Mouse (Mus musculus) cerebellum, postnatal 10 days (tissue): ENCODE results near the gene Guca2a.
"Not testable (repeated sequence)": the region's sequence is repeated elsewhere in the genome, so short reads cannot be mapped to it uniquely, and the experiment has no call there.

Source experiments
- DNase-seq, 2 experiments: peaks; one replicate each; pipeline ENCODE4 v3.0.0; 2021; ENCODE audit warnings: mixed read lengths in 2 of 2

Gene Guca2a

DNA sequence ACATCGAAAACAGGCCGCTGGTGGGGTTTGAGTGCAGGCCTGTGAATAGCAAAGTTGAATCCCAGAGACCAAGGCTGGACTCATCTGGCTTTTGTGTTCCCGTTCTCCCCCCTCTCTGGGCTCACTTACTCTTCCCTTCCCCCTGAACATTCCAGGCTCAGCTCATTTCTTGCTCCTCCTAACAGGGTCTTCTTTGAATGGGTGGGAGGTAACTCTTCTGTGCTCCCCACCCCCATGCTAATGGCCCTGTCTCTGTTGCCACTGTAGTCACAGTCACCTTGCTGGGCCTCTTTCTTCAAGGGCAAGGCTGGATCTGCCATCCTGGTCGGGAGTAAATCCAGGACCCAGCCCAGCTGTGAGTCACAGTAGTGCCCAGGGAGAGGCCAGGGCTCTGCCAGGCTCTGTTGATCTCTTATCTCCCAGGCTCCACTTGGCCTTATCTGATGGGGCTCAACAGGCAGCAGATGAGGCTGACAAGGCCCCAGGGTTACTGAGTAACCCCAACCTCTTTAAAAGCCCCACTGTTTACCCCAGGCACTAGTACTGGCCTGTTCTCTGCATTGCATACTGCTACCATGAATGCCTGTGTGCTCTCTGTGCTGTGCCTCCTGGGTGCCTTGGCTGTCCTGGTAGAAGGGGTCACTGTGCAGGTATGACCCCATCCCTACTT lies at the start of gene Guca2a:
Gene Guca2a (plus strand): TSS at position 529 of the 670 bp plus-strand sequence.
- DNase-seq: no peak

DNA sequence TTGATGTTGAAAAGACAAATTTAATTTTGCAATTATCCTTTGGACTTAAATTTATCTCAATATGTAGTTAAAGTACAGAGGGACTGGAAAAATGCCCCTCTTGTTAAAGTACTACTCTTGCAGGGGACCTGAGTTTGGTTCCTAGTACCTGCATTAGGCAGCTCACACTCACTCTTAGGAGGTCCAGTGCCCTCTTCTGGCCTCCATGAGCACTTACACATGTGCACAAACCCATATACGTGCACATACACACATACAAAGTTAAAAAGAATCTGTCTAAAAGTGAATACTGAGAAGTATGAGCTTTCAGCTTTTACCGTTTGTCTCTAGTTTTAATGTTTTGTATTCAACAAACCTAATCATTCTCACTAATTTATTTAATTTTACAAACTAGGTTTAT lies 49.5 kb upstream of the Guca2a start:
- no peak for DNase-seq

DNA sequence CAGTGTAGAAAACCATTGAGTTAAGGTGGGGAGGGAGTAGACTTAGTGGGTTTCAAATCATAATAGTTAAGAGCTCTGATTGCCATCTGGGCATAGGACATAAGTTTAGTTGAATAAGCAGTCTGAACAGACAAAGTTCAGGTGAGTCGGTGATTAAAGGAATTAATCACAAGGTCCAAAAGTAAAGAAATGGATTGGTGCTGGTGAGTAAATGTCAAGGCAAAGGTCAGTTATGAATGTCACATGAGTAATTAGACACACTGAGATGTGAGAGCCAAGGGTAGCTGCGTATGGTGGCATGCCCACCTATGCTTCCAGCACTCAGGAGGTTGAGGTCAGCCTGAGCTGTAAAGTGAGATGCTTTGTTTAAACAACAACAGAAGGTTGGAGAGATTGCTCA lies 48.1 kb upstream of the Guca2a start:
- DNase-seq: no peak

DNA sequence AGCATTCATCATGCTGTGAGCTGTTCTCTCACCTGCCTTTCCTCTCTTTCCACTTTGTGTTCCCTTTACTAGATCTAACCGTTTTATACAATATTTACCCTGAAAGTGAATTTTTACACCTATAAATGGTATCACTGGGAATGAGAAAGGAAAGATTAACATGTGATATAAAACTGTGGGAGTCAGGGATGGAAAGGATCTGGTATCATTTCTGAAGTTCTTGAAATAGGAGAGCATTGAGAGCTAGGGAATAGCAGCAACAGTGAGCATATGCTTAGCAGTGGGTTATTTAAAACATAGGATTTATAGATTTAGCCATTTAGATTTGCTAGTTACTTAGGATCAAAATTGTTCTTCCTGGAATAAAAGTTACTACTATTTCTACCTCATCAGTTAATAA lies 47.5 kb upstream of the Guca2a start:
- no peak for DNase-seq

DNA sequence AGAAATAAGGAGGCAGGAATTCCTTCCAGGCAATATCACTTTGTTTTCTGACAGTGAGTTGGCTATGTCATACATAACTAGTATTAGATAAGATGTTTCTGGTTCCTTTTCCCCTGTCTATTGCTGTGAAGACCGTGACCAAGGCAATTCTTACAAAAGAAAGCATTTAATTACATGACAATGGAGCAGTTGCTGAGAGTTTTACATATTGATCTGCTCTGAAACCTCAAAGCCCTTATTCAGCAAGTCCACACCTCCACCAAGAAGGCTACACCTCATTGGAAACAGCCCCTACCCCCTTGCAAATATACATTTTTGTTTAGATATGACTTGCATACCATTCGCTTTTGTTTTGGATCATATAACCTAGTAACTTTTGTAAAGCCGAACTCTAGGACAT lies 45.0 kb upstream of the Guca2a start:
- DNase-seq: no peak

DNA sequence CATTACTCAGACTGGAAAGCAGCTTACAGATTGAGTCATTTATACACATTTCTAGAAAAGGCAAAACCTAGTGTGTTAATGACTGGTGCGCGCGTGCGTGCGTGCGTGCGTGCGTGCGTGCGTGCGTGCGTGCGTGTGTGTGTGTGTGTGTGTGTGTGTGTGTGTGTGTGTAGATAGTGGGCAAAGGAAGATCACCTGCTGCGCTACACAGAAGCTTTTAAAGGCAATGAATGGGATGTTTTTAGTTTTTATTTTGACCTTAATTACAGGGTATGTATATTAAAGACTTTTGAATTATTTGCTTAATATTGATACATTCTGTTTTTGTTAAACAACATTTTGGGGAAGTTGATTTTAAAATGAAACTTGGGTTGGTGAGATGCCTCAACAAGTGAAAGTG lies 43.2 kb upstream of the Guca2a start:
- DNase-seq: no peak

DNA sequence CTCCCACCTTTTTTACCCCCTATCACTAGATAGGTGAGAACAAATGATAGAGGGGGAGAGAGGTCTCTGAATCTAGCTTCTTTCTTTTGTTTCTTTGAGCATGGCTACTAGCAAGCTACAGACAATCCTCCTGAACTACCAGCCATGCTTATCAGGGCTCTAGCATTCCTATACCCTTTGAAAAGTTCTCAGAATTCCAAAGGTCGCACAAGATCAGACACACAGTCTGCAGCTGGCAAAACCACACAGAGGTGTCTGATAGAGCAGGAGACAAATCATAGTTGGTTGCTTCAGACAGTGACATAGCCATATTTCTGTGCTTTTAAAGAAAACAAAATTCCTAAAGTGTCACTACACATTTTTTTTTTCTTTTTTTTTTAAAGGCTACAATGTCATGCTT lies 37.9 kb upstream of the Guca2a start:
- DNase-seq: no peak

DNA sequence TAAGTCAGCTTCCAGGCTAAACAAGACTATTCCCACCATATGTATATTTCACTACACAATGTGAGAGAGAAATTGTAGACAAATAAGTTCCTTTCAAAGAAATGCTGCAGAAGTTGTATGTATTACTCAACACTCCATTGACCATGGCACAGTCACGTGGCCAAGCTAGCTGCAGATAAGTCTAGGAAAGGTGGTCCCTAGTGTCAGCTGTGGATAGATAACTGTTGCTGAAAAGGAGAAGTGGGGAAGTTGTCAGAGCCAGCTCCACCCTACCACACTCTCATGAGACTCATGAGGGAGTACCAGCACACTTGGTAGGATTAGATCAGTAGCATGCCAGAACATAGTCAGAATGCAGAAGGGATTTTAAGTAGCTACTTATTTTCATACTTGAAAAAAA lies 28.0 kb upstream of the Guca2a start:
- DNase-seq: no peak

DNA sequence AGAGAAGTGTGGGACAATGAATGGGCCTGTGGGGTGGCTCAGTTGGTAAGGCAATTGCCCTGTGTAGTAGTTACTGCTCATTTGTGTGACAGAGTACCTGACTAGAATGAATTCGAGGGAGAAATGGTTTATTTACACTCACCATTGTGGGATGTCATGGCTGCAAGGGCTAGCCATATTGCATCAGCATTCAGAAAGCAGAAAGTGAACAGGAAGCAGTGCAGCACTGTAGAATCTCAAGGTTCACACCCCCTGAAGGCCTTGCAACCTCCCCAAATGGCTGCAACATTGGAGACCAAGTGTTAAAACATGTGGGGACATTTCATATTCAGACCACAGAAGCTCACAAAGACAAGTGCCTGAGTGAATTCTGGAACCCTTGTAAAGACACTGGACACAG lies 23.4 kb upstream of the Guca2a start:
- DNase-seq: no peak

DNA sequence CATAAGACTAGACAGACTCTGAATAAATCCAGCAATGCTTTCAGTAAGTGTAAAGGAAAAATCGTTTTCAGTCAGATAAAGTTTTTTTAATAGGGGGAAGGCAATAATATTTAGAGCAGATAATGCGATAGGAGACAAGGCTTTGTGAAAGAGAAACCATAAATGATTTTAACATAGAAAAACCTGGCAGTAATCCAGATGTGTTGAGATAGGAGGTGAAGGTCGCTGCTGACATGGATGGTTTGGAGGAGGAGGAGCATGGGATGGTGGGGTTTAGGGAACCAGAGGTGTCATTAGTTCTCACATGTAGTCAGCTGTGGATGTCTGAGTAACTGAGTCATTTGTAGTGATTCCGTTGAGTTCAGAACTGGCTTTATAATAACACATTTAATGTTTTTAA lies 22.8 kb upstream of the Guca2a start:
- DNase-seq: no peak

DNA sequence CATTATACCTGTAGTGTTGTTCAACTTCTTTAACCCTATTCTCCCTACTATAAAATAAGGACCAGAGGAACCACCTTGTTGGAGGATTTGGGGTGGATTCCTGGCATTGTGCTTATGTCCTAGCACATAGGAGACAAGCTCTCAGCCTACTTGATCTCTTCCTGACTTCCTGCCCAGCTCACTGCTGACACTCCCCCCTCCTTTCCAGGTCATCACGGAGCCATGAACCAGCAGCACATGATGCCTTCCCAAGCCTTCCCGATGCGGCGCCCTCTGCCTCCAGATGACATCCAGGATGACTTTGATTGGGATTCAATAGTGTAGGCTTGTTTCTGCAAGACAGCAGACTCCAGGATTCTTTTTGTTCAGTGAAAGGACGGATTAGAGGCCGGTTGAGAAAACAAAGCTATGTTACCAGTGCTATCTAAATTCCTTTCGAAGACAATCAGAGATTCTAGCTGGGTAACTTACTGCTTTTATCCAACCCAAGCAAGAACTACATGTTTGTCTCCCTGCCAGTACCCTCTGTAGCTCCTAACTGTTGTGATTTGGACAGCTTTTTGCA lies 11.3 kb upstream of the Guca2a start:
- DNase-seq: no peak

DNA sequence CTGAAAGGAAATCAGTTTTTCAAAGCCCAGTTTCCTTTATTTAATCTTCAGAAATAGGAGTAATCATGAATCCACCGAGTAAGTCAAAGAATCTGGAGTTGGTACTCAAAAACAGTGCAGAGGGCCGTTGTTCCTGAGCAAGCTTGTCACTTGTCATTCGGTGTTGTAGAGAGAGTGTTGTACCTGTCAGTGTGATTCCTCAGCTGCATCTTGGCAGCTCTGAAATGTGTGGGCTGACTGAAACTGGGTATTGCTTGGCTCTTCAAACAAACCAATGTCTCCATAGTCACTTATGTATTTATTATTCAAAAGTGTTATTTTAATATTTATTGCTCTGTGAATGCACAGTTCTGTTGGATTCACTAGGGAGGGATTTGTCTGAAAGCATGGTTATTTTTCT lies 10.6 kb upstream of the Guca2a start:
- DNase-seq: no peak

DNA sequence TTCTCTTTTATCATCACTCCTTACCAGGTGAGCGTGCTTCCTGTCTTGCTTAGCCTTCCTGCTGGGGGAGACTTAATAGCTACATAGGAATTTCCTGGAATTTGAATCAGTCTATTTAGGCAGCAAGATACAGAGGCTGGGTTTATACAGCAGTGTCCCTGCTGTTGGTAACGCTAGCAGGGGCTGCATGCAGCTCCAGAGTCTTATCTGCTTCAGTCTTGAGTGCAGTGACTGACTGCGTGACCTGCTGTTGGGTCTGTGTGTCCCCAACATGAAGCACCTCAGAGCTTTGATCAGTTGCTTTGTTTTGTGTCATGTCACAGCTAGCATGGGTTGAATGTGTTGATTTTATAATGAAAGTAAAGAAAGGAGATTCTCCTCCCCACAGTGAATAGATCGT lies 10.2 kb upstream of the Guca2a start:
- no peak for DNase-seq

DNA sequence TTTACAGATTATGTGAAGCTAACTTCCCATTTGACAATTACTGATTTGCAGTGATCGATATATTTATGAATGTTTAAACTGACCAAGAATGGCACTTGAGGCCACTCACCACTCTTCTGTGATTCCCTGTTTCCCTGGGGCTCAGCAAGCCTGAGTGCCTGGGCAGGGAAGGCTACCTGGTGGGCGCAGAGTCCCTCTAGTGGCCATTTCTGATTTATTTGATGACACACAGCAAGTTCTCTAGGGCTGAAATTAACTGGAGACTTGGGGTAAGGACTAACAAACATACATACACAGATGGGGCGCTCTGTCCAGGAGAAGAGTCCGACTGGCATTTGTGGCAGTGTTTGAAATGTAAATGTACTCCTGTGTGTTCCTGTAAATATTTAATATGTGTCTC lies 9.1 kb upstream of the Guca2a start:
- not testable (repeated sequence) for DNase-seq

DNA sequence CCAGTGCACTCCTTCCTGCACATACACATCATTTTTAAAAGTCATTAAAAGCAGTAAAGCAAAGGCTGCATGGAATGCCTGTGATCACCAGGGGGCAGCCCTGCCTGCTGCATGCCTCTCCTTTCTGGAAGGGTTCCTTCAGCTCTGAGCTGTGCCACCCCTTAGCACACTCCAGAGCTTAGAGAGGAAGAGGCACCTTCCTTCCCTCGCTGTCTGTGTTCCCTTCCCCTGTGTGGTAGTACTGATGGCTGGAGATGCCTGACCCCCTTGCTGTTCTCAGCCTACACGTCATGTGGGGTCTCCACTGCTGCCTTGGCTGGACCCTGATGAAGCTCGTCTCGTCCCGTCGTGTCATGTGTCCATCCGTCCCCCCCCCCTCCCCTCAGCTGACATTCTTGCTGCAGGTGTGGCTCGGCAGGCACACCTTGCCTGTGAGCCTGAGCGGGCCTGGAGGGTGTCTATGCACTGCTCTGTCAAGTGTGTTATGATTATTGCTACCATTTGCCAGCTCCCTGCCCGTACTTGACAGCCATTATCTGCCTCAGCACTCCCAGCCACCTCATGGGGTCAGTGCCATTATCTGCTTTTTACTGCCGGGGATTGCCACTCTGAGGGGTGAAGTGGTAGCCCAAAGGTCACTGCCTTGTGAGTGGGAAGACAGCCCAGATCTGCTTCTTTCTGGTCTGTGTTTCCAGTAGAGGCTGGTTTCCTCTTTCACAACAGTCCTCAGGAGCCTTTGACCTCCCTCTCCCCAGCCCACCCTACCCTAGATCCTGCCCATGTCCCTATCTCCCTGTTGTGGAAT lies 6.2 kb upstream of the Guca2a start:
- DNase-seq: peak; percentile 78

DNA sequence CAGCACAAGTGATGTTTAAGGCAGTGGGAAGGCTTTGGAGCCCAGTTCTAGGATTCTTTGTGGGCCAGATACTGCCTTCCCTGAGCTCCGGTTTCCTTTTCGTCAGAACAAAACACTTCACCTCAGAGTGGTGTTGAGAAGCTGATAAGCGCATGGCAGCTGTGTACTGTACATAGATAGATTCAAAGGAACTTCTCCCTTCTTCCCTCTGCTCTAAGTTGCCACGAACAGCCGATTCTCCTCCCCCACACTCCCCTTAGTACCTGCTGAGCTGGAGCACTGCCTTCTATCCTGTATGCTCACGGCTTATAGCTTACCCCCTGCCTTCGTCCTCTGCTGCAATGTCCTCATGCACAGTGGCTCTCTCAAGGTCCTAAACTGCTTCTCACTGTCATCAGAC lies 4.8 kb upstream of the Guca2a start:
- DNase-seq: no peak

DNA sequence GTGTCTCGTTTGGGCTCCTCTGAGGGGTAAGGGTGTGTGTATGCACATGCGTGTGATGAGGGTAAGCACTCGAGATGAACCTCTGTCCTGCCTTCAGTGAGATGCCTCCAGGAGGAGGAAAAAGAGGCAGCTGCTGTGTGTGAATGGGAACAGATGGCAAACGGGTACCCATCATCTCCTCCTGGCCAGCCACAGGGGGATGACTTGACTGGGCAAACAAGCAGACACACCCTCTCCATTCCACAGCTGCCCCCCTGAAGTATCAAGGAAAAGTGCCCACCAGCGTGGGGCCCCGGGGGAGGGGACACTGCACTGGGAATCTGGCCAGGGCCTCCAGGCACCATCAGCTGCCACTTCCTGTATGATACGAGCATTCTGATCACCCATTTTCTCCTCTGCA lies 4.2 kb upstream of the Guca2a start:
- DNase-seq: peak; percentile 72 to 80

DNA sequence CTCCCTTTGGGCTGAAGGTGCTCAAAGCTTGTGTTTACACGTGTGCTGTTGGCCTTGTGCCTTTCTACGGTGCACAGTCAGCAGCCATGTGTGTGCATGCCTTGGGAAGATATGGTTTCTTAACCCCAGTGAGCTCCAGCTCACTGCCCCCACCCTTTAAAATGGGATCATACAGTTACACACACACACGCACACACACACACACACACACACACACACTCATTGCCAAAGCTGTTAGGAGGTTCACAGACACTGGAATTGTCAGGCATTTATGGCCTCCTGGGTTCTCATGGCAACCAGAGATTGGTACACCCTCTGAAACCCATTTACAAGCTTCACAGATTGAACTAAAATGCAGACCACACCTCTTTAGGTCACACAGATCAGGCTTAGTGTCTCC lies 3.6 kb upstream of the Guca2a start:
- DNase-seq: no peak

DNA sequence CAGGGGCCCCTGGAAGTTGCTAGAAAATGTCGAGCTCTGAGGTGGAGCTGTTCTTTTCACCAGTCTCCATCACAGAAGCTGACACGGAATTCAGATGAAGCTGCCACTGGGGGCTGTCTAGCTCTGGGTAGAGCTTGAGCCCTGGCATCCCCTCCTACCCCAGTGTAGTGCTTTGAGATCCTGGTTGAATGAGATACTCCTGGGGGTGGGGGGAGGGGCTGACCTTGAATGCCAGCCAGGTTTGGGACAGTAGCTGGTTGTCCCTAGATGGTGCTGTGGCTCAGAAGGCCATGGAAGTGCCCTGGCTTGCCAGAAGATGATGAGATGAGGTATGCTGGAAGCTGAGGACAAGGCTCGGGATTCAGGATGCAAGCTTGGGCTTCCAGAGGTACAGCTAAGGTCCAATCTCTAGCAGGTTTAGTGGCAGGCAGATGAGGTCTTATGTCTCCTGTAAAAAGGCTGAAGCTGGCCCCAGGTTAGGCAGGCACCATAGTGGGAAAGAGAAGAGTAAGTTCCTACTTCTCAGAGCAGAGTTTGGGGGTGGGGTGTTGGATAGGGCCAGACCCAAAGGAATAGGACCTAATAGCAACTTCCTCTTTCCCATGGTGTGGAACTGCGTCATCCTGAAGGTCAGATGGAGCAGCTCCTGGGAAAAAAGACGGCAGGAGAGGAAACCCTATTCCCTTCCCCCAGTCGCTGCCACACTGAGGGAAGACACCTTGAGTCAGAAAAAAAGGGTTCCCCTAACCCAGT lies 2.4 kb upstream of the Guca2a start:
- peak; percentile 41 to 42 for DNase-seq

DNA sequence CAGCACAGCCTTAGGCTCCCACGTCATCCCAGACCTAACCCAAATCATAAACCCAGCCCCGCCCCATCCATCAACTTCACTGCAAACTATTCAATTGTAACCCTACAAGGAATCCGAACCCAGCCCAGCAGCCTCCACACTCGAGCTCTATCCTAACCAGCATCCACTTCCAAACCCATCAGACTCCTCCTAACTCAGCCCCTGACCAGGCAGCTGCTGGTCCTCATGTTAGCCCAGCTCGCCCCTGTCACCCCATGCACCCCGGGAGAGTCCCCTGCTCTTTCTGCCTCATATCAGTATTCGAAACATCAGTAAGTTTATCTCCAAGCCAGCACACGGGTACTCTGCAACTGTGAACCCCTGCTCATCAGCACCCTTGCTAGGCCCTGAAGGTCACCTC lies 1.8 kb upstream of the Guca2a start:
- DNase-seq: no peak

DNA sequence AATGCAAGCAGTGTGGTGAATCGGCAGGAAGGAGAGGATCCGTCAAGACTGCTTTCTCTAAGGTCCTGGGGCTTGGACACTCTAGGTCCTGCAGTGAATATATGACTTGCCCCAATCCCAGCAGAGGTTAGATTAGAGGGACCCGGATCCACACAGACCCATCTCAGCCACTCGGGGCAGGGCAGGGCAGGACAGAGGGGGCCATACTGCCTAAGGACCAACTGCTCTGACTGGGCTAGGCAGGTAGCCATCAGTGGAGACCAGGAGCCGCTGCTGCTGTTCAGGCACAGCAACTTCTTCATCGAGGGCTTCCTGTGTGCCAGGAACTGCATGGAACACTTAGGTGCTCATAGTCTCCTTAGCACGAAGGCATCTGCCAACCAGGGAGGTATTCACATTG lies 773 bp upstream of the Guca2a start:
- DNase-seq: no peak

DNA sequence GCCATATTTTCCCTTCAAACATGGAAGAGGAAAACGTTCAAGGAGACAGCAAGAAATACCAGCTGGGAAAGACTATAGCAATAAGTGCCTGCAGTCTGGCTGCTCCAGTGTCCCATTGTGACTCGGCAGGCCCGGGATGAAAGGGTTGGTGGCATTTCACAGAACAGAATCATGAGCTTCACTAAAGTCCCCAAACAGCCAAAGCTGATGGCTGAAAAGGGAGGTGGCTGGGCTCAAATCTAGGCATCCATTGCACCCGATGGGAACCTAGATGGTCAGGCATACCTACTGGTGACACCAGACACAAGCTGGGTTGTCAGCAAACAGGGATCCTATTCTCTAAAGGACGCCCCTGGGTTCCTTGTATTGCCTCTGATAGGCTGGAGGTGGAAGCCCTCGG lies 442 bp downstream of the Guca2a start:
- no peak for DNase-seq

DNA sequence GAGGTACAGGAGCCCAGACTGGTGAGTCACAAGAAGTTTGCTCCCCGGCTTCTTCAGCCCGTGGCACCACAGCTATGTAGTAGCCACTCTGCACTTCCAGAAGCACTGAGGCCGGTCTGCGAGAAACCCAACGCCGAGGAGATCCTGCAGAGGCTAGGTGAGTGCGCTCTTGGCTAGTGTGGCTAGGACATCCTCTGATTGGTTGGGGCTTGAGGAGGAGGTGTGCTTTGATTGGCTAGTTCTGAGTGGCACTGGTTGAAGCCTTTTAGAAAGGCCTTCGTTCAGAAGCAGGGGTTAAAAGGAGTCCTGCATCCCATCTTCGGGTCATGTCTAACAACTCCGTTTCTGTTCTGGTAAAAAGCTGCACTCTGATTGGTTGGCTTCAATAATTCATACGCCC lies 1.2 kb downstream of the Guca2a start:
- no peak for DNase-seq

DNA sequence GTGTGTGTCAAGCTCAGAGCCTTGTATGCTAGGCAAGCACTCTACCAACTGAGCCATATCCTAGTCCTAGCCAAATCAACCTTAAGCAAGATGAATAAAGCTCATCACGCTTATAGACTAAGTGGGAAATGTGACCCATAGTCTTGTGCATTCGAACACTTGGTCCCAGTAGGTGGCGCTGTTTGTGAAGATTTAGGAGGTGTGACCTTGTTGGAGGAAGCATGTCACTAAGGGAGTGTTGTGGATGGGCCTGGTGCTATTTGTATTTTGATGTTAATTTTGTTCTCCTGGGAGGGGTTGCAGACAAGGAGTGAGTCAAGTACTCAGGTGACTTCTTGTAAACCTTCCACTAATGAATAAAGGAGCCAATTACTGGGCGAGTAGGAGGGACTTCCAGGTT lies 5.2 kb downstream of the Guca2a start:
- no peak for DNase-seq
